Mouse (Mus musculus) hindbrain, embryonic 10.5 days (tissue): ENCODE measurements around the gene Sprr2a2. TPM values are rescaled to one million over a fixed set of nuclear protein-coding genes. Genes with fewer than 3 reads are reported as not detected.
"Not testable (repeated sequence)": the region's sequence is repeated elsewhere in the genome, so short reads cannot be mapped to it uniquely, and the experiment has no call there.

ENCODE experiments used
- DNase-seq: peaks from one replicate; pipeline ENCODE4 v3.0.0-alpha.2; 2017; ENCODE audit warnings: low spot score
- H3K27ac ChIP-seq: fragments of 300-500 bp; sonication (generic); 2 replicates; pipeline ENCODE4 v1.5.1; 2016; ENCODE audit warnings: mild to moderate bottlenecking, moderate library complexity
- H3K27me3 ChIP-seq: fragments of 300-500 bp; sonication (generic); 2 replicates; pipeline ENCODE4 v1.6.1; 2016; ENCODE audit warnings: mild to moderate bottlenecking; ENCODE audit not compliant: poor library complexity, insufficient read depth, severe bottlenecking
- H3K36me3 ChIP-seq: fragments of 300-500 bp; sonication (generic); 2 replicates; pipeline ENCODE4 v1.6.1; 2016; ENCODE audit warnings: mild to moderate bottlenecking, moderate library complexity
- H3K4me1 ChIP-seq: fragments of 300-500 bp; sonication (generic); replicated peaks from 2 replicates; pipeline ENCODE4 v1.6.1; 2016; ENCODE audit warnings: mild to moderate bottlenecking
- H3K4me3 ChIP-seq: fragments of 300-500 bp; sonication (generic); 2 replicates; pipeline ENCODE4 v1.5.1; 2016; ENCODE audit warnings: mild to moderate bottlenecking, moderate library complexity
- H3K9me3 ChIP-seq: fragments of 300-500 bp; sonication (generic); 2 replicates; pipeline ENCODE4 v1.6.1; 2016; ENCODE audit warnings: mild to moderate bottlenecking, moderate library complexity
- WGBS: fragments of 180-500 bp; shearing (Covaris S2); methylation state at CpG from one replicate; pipeline ENCODE4 v1.1.7; 2016; 5-methylcytosine and 5-hydroxymethylcytosine counted together
- polyA plus RNA-seq: library from polyadenylated mRNA; unstranded; fragments of >200 nt; fragmentation: Nextera tagmentation; extraction: Ambion mirVana; gene quantifications from 2 replicates; pipeline ENCODE4 v1.2.1, GENCODE M21; 2016

Gene Sprr2a2
- polyA plus RNA-seq: not detected in 2 replicates

- H3K4me3 ChIP-seq, DNase-seq, H3K36me3 ChIP-seq, H3K27me3 ChIP-seq, H3K4me1 ChIP-seq, H3K27ac ChIP-seq, H3K9me3 ChIP-seq: not testable (repeated sequence)
- no CpG with 5 or more reads among the region's 2 CpGs for WGBS
These were observed at the start of gene Sprr2a2, which contains the start of gene Sprr2a1 for GRCm38 (mm10) chr3:92215569-92215968. Gene Sprr2a2, plus strand, starts transcription at chr3:92215920. Gene Sprr2a1, plus strand, starts transcription at chr3:92215799.

- WGBS: 89% methylated on average over 3 of the region's 3 CpGs
- no peak for DNase-seq
- Histone ChIP-seq H3K36me3 (no peaks in the 10 kb centered on the region), H3K9me3 (no peaks in the 10 kb centered on the region), H3K4me3 (no peak overlapping the region), H3K27ac (no peak overlapping the region), H3K4me1 (no peaks in the 10 kb centered on the region), H3K27me3 (no peaks in the 10 kb centered on the region)
These were observed 45.9 kb upstream of the Sprr2a2 start for GRCm38 (mm10) chr3:92169847-92170246.

- WGBS: 87% methylated on average over 1 of the region's 1 CpGs
- Histone ChIP-seq H3K9me3 (no peaks in the 10 kb centered on the region), H3K4me3 (no peak overlapping the region), H3K36me3 (no peaks in the 10 kb centered on the region), H3K27me3 (no peaks in the 10 kb centered on the region), H3K27ac (no peak overlapping the region), H3K4me1 (no peaks in the 10 kb centered on the region)
- DNase-seq: no peak
These were observed 38.8 kb upstream of the Sprr2a2 start for GRCm38 (mm10) chr3:92176880-92177279.

- no peaks in the 10 kb centered on the region for H3K4me1 ChIP-seq
- 91% methylated on average over 6 of the region's 6 CpGs for WGBS
- no peak for DNase-seq
- H3K36me3 ChIP-seq: no peaks in the 10 kb centered on the region
- H3K9me3 ChIP-seq: no peaks in the 10 kb centered on the region
- no peak overlapping the region for H3K27ac ChIP-seq
- no peaks in the 10 kb centered on the region for H3K27me3 ChIP-seq
- no peak overlapping the region for H3K4me3 ChIP-seq
These were observed 20.1 kb upstream of the Sprr2a2 start for GRCm38 (mm10) chr3:92195512-92196200.

GRCm38 (mm10) chr3:92211133-92211925 is 4.4 kb upstream of the Sprr2a2 start:
- H3K9me3 ChIP-seq, H3K4me1 ChIP-seq, H3K27me3 ChIP-seq, H3K4me3 ChIP-seq, DNase-seq, H3K36me3 ChIP-seq, H3K27ac ChIP-seq: not testable (repeated sequence)
- WGBS: no CpG with 5 or more reads among the region's 16 CpGs

- DNase-seq, H3K4me3 ChIP-seq, H3K4me1 ChIP-seq, H3K36me3 ChIP-seq, H3K9me3 ChIP-seq, H3K27me3 ChIP-seq, H3K27ac ChIP-seq: not testable (repeated sequence)
- WGBS: no CpG with 5 or more reads among the region's 1 CpGs
These were observed 3.7 kb upstream of the Sprr2a2 start for GRCm38 (mm10) chr3:92212059-92212458.

GRCm38 (mm10) chr3:92213651-92214050 is 2.1 kb upstream of the Sprr2a2 start:
- H3K4me1 ChIP-seq, H3K27ac ChIP-seq, H3K36me3 ChIP-seq, H3K9me3 ChIP-seq, H3K4me3 ChIP-seq, H3K27me3 ChIP-seq, DNase-seq: not testable (repeated sequence)

- H3K4me3 ChIP-seq: not testable (repeated sequence)
These were observed 3.3 kb downstream of the Sprr2a2 start for GRCm38 (mm10) chr3:92219031-92219430.

GRCm38 (mm10) chr3:92223708-92224107 is 8.0 kb downstream of the Sprr2a2 start:
- H3K27me3 ChIP-seq, H3K36me3 ChIP-seq, DNase-seq, H3K27ac ChIP-seq, H3K4me3 ChIP-seq, H3K4me1 ChIP-seq, H3K9me3 ChIP-seq: not testable (repeated sequence)

More at GRCm38 (mm10) chr3:92219031-92219430, 3.3 kb downstream of the Sprr2a2 start:
- DNase-seq, H3K9me3 ChIP-seq, H3K27ac ChIP-seq, H3K36me3 ChIP-seq, H3K27me3 ChIP-seq, H3K4me1 ChIP-seq: not testable (repeated sequence)
- WGBS: no CpG with 5 or more reads among the region's 8 CpGs

- H3K36me3 ChIP-seq, H3K4me1 ChIP-seq, H3K9me3 ChIP-seq, H3K27ac ChIP-seq, H3K27me3 ChIP-seq, DNase-seq, H3K4me3 ChIP-seq: not testable (repeated sequence)
- 74% methylated on average over 3 of the region's 3 CpGs for WGBS
These were observed 11.7 kb downstream of the Sprr2a2 start for GRCm38 (mm10) chr3:92227410-92227809.

GRCm38 (mm10) chr3:92236463-92237189 is 20.9 kb downstream of the Sprr2a2 start:
- H3K4me3 ChIP-seq, H3K4me1 ChIP-seq, H3K27ac ChIP-seq, DNase-seq, H3K27me3 ChIP-seq, H3K36me3 ChIP-seq, H3K9me3 ChIP-seq: not testable (repeated sequence)
- no CpG with 5 or more reads among the region's 5 CpGs for WGBS

GRCm38 (mm10) chr3:92238736-92239135 is 23.0 kb downstream of the Sprr2a2 start:
- H3K4me3 ChIP-seq: not testable (repeated sequence)

GRCm38 (mm10) chr3:92239197-92239596 is 23.5 kb downstream of the Sprr2a2 start:
- no CpG with 5 or more reads among the region's 1 CpGs for WGBS
- H3K27ac ChIP-seq, H3K4me3 ChIP-seq: not testable (repeated sequence)

More at GRCm38 (mm10) chr3:92238736-92239135, 23.0 kb downstream of the Sprr2a2 start:
- H3K27ac ChIP-seq, DNase-seq, H3K27me3 ChIP-seq, H3K9me3 ChIP-seq, H3K36me3 ChIP-seq, H3K4me1 ChIP-seq: not testable (repeated sequence)

More at GRCm38 (mm10) chr3:92239197-92239596, 23.5 kb downstream of the Sprr2a2 start:
- H3K4me1 ChIP-seq, H3K36me3 ChIP-seq, H3K27me3 ChIP-seq, H3K9me3 ChIP-seq, DNase-seq: not testable (repeated sequence)
